Mouse (Mus musculus) R1 (cell line): ENCODE measurements around the gene Fmnl3.

Experiments used
- DNase-seq: peaks from one replicate; pipeline ENCODE4 v3.0.0-alpha.2; 2018; ENCODE audit warnings: low read depth, low spot score

The Fmnl3 gene

DNA sequence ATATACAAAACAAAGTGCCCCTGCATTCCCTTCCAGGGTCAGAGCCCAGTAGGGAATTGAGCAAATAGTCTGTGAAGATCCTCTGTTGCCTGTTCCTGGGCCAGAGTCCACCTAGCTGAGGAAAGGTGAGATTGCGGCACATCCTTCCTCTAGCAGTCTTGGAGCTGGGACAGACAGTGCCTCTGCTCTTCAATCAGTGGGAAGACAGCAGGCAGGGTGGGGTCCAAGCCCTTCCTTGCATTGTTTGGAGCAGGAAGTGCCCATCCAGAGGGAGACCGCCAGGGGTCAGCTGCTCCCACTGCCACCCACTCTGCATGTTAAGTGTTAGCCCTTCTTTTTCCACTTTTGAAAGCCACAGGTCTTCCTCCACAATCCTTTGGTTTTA is 53.0 kb downstream of the Fmnl3 start:
- peak; percentile 26 for DNase-seq

DNA sequence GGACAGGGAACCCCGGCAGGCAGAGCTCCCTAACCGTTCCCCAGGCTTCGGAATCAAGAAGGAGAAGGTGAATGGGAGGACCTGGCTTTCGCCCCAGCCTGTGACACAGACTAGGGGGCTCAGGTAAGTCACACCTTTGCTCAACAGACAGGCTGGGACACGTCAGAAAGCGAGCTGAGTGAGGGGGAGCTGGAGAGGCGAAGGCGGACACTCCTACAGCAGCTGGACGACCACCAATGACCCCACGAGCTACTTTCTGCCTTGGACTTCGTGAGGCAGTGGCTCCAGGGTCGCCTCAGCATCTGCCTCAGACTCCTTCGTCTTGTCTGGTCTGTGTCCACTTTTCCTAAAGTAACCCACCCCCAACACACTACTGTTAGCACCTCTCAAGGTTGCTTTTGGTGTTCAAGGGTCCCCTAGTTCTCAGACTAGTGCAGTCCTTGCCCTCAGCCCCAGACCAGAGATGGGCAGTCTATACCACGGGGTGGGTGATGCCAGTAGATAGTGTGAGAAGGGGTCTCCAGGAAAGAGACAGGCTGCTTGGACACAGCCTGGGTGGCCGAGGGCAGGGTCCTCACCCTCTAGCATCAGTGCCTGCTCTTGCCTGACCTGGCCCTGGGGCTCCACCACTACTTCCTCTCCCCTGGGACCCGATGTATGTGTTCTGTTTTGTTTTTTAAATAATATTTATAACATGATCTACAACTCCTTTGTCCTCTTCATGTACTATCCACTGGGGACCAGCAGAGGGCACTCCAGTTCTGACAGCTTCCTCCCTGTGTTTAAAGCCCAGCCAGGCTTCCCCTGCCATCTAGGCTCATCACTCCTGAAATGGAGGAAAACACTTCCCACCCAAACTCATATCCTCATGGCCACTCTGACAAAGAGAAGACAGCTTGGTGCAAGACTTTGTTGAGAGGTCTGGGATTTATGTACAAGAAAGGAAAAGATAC is 53.7 kb downstream of the Fmnl3 start:
- peak; percentile 67 for DNase-seq

DNA sequence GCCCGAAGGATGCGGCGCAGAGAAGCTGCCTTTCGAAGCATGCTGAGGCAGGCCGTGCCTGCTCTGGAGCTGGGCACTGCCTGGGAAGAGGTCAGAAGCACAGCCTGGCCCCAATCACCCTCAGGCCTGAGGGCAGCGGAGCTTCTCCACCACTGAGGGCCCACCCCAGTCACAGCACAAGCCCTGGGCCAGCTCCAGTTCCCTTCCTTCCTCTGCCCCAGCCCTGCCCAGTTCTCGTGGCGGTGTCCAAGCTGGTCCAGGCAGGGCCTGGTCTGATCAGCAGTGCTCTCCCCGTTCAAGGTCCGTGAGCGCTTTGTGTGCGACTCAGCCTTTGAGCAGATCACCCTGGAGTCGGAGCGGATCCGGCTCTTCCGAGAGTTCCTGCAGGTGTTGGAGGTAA is 55.4 kb downstream of the Fmnl3 start:
- DNase-seq: no peak

DNA sequence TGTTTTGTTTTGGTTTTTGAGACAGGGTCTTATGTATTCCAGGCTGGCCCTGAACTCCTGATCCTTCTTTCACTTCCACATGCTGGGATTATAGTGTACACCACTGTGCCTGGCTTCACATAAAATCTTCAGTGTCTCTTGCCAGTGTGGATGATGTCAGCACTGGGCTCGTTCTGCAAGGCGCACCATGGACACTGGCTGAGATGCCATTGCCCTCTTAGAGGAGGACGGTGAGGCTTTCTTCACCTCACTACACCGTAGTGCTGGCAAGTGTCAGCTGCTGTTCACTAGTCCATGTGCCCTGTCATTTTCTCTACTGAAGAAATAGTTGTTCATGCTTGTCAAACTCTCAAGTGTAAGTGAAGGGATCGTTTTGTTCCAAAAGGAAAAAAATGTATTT is 59.7 kb downstream of the Fmnl3 start:
- DNase-seq: no peak

DNA sequence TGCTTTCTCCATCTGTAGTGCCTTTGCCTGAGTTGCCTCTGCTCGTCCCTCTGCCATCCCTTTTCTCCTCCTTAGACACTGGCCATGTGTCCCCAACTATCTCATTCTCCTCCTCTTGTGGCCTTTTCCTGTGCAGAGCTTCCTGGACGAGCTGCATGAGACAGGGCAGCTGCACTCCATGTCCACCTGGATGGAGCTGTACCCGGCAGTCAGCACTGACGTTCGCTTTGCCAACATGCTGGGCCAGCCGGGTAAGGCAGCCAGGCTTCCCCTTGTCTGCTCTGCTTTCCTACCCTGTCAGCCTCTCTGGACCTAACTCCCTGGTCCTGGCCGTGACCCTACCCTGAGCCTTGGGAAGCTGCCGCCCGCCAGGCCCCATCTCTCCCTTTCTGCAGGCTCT is 60.7 kb downstream of the Fmnl3 start:
- no peak for DNase-seq

- no peak for DNase-seq
Observed at GRCm38 (mm10) chr15:99307476-99307875, 62.8 kb downstream of the Fmnl3 start.

DNA sequence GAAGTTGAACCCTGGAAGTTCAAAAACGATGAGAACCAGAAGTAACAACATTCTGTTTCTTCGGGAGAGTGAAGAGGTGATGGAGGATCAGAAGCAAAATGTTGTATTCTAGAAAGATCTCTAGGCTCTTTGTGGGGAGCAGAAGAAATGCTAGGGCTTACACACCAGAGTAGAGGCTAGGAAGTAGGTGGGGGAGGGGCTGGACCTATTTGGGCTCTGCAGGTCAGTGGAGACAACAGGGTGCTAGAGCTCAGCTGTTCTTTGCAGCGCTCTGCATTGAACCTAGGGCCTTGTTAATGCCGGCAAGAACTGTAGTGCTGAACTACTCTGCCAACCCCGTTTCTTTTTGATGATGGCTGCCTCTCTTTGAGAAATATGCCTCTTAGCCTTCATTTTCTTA is 74.1 kb downstream of the Fmnl3 start:
- DNase-seq: peak; percentile 26

DNA sequence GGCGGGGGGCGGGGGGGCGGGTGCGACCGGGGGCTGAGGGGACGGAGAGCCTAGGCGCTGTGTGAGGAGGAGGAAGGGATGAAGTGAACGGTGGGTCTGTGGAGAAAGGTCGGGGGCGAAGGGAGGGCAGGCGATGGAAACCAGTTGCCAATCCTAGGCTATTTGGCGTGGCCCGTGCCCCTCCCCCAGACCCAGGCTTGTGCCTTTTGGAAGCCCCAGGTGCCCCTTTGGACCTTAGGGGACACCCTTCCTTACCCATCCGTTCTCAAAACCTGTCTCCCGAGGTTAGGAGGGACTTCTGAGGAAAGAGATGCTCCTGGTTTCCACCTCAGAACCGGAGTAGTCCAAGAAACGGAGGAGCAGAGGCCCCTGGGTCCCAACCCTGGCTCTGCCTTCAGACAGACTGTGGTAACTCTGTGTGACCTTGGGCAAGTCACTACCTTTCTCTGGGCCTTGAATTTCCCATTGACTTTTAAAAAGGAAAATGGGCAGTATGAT is 74.7 kb downstream of the Fmnl3 start, which contains the start of gene Fam186b:
Gene Fam186b (minus strand): TSS at position 405 of the 498 bp plus-strand sequence.
- peak; percentile 62 for DNase-seq

DNA sequence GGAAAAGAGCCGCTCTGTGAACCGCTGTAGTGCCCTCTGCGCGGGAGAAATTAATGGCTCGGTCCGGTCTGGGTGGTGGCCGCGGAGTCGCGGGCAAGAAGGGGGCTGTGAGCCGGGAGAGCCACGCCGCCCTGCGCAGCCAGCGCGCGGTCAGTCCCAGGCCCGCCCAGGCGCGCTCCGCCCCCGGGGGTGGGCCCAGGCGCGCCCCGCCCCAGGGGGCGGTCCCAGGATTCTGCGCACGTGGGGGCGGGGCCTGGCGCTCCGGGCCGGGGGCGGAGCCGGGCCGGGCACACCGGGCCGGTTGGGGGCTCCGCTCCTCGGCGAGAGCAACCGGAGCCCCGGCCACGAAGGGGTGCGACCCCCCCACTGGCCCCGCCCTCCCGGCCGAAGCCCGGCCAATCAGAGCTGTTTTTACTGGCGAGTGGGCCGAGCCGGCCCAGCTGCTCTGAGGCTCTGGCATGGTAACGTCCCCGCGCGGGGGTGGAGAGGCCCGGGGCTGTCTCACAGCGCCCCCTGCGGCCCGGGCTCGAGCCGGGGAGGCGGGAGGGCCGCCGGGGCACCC is 75.4 kb downstream of the Fmnl3 start, which contains the start of gene Prpf40b:
Gene Prpf40b (plus strand): TSS at position 275 of the 562 bp plus-strand sequence.
- peak; percentile 85 for DNase-seq

DNA sequence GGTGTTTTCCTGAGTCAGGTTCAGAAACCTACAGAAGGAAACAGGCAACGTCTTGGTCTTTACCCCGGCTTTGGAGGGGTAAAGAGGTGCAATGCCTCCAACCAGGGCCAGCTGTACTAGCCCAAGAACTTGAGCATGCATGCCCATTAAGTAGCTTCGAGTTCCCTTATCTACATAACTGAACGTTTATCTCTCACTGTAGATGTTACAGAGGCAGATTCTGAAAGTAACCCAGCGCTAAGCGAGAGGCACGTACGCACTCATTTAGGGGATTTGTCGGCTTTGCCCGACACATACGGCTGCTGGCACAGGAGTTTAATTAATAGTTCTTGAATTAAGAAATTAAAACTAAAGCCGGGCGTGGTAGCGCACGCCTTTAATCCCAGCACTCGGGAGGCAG is 76.0 kb downstream of the Fmnl3 start:
- peak; percentile 25 for DNase-seq

- no peak for DNase-seq
Observed at GRCm38 (mm10) chr15:99290586-99290985, 79.7 kb downstream of the Fmnl3 start.

DNA sequence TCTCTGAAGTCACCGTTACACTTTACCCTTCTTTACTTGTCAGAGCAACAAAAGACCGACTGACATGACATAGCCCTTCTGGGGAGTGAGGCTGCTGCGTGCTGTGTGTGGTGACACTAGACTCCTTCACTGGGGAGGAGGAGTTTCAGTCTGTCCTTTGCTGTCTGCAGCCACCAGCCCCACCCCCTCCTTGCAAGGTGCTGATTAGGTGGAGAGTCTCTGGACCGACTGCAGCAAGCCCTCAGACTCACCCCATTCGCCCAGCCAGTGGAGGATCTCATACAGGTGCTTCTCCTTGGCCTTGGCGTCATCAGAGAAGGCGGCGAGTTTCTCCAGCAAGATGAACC is 85.1 kb downstream of the Fmnl3 start:
- peak; percentile 35 for DNase-seq

DNA sequence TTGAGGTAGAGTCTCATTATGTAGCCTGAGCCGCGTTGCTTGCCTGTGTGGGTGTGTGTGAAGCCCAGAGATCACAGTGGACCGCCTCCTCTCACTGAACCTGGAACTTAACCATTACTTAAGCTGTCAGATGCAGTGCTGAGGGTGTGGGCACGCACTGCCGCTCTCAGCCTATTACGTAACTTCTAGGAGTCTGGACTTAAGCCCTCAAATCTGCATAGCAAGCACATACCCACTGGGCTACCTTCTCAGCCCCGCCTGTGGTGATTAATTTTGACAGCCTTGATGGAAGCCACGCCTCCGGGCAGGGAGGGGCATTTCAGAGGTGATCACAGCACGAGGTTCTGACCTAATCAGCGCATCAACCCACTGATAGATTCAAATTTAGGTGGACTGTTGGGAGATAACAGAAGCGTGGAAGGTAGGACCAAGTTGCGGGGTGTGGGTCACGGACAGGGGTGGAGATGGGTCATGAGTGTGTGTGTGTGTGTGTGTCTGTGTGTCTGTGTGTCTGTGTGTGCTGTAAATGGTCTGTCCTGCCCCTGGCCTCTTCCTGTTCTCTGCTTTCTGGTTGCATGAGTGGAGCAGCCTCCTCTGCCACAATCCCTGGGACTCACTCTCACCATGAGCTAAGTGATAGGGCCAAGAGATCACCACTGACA is 85.6 kb downstream of the Fmnl3 start:
- peak; percentile 65 for DNase-seq

DNA sequence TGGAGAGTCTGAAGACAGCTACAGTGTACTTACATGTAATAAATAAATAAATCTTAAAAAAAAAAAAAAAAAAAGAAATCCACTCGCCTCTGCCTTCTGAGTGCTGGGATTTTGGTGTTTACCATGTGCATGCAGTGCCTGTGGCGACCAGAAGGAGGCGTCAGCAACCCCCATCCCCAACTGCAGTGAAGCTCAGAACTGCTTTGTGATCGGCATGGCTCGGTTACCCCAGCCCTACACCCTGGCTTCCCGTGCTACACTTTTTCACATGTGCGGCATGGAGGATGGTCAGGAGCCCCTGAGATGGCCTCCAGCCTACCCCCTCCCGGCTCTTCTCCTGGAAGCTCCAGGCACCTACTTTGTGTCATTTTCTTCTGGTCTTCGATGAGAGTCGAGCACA is 86.8 kb downstream of the Fmnl3 start:
- DNase-seq: peak; percentile 67

- no peak for DNase-seq
Observed at GRCm38 (mm10) chr15:99278271-99278670, 92.0 kb downstream of the Fmnl3 start.

DNA sequence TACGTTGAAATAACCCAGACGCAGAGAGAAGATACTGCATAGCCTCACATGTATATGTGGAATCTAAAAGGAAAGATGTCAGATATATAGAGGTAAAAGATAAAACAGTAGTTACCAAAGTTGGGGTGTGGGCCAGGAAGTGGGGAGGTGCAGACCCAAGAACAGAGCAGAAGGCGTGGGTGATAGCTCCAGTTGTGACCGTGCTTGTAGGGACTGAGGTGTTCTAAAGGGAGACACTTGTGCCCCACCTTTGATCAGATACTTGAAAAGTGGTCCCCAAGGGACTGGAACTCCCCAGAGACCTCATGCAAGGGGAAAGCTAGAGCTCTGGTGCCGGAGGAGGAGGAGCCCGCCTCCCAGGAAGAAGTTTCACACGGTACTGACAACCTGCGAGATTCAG is 94.2 kb downstream of the Fmnl3 start:
- no peak for DNase-seq
